Mouse (Mus musculus): Measurements from ENCODE around the gene Vps33b.

DNA sequence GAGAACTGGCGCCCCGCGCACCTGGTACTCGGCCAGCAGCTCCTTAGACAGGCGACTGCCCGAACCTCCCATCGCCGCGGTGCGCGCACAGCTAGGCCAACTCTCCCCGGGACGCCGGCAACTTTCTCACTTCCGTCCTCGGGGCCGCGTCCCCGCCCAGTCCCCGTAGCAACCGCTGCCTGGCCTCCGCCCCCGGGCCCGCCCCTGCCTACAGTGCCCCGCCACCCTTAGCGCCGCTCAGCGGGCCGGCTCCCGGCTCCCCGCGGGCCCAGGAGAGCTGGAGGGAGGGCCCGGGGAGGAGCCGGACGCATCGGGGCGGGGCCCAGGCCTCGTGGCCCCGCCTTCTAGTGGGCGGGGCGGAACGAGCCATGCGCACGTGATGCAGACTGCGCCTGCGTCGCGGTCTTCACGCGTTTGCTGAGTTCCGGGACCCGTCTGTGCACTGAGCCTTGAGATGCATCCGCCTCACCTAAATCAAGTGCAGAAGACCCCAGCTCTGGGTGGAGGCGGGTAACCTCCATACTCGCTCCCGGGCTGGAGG is 36.9 kb upstream of the Vps33b start, which contains the start of the genes Cib1 and Gdpgp1:
- TF ChIP-seq CTCF (IDR thresholded peaks at IDR 0.05) (peak; percentile 25), EP300 (IDR thresholded peaks at IDR 0.05) (no peak)
